Mouse (Mus musculus) forebrain, embryonic 12.5 days (tissue): ENCODE measurements around the gene Sap30bp. TPM values are rescaled to one million over a fixed set of nuclear protein-coding genes. Genes with fewer than 3 reads are reported as not detected.
A peak's percentile ranks its signal among the peaks of the same experiment; 100 is the strongest.

Source experiments
- ATAC-seq: fragments of 200-750 bp; cut with Nextera tagmentation; 2 replicates; pipeline ENCODE4 v1.8.0; 2017; ENCODE audit warnings: moderate TSS enrichment; ENCODE audit not compliant: low FRiP score
- H3K27ac ChIP-seq: fragments of 300-500 bp; sonication (generic); 2 replicates; pipeline ENCODE4 v1.5.1; 2016; ENCODE audit warnings: mild to moderate bottlenecking
- H3K27me3 ChIP-seq: fragments of 300-500 bp; sonication (generic); 2 replicates; pipeline ENCODE4 v1.6.1; 2016; ENCODE audit warnings: mild to moderate bottlenecking
- H3K36me3 ChIP-seq: fragments of 300-500 bp; sonication (generic); replicated peaks from 2 replicates; pipeline ENCODE4 v1.6.1; 2016; ENCODE audit warnings: mild to moderate bottlenecking
- H3K4me1 ChIP-seq: fragments of 300-500 bp; sonication (generic); 2 replicates; pipeline ENCODE4 v1.6.1; 2016
- H3K4me2 ChIP-seq: fragments of 300-500 bp; sonication (generic); 2 replicates; pipeline ENCODE4 v1.6.1; 2016; ENCODE audit warnings: mild to moderate bottlenecking, moderate library complexity
- H3K4me3 ChIP-seq: fragments of 300-500 bp; sonication (generic); replicated peaks from 2 replicates; pipeline ENCODE4 v1.5.1; 2016; ENCODE audit warnings: mild to moderate bottlenecking
- H3K9ac ChIP-seq: fragments of 300-500 bp; sonication (generic); 2 replicates; pipeline ENCODE4 v1.6.1; 2016; ENCODE audit warnings: mild to moderate bottlenecking
- H3K9me3 ChIP-seq: fragments of 300-500 bp; sonication (generic); 2 replicates; pipeline ENCODE4 v1.6.1; 2016
- WGBS: fragments of 180-500 bp; shearing (Covaris S2); methylation state at CpG from one replicate; pipeline ENCODE4 v1.1.7; 2016; 5-methylcytosine and 5-hydroxymethylcytosine counted together
- polyA plus RNA-seq: library from polyadenylated mRNA; unstranded; fragments of >200 nt; fragmentation: Nextera tagmentation; extraction: Ambion mirVana; gene quantifications from 2 replicates; pipeline ENCODE4 v1.2.1, GENCODE M21; 2016

Gene Sap30bp
- polyA plus RNA-seq, 1 experiment from 2014 or later, result 56.8 TPM

DNA sequence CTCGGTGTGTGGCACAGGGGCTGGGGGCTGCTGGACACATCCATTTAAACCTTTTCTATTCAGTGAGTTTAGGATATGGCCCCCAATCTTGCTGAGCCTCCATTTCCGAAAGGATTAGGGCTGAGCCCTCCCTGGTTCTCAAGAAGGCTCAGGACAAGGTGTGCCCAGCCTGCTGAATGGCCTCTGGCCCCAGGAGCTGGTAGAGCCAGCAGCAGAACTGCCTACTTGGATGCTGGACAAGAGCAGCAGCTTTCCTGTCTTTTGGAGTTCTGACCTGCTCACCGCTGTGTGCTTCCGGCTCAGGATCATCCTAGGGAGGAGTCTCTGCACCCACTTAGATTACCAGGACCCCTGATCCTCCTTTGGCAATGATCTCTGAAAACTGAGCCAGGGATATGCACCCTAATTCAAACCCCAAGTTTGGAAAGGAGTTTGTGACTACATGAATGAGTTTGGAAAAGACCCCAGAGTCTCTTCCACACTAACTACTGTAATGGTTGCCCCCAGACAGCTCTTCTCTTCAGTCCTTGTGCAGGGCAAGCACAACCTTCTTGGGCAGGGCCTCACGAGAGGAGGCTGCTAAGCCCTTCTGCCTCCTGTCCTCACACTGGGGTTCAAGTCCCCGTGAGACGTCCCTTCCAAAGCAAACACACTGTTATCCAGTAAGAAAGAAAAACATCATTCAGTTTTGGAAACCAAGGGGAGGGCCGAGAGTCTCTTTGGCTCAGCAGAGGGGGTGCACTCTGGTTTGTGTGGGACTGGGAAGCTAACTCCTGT lies 32.3 kb upstream of the Sap30bp start:
- no peaks in the 10 kb centered on the region for H3K27me3 ChIP-seq
- H3K36me3 ChIP-seq, result peaks cover 16% of the 10 kb centered on the region
- no peaks in the 10 kb centered on the region for H3K9me3 ChIP-seq
- 77% methylated on average over 8 of the region's 8 CpGs for WGBS
- 0 out of 2 replicates have a peak overlapping the region, but pooled peaks have one; percentile 25 for H3K9ac ChIP-seq
- no peak for ATAC-seq
- no peak overlapping the region for H3K4me2 ChIP-seq
- H3K4me3 ChIP-seq, result no peak overlapping the region
- peaks cover 13% of the 10 kb centered on the region for H3K4me1 ChIP-seq
- H3K27ac ChIP-seq, result 0 out of 2 replicates have a peak overlapping the region, but pooled peaks have one; percentile 9

DNA sequence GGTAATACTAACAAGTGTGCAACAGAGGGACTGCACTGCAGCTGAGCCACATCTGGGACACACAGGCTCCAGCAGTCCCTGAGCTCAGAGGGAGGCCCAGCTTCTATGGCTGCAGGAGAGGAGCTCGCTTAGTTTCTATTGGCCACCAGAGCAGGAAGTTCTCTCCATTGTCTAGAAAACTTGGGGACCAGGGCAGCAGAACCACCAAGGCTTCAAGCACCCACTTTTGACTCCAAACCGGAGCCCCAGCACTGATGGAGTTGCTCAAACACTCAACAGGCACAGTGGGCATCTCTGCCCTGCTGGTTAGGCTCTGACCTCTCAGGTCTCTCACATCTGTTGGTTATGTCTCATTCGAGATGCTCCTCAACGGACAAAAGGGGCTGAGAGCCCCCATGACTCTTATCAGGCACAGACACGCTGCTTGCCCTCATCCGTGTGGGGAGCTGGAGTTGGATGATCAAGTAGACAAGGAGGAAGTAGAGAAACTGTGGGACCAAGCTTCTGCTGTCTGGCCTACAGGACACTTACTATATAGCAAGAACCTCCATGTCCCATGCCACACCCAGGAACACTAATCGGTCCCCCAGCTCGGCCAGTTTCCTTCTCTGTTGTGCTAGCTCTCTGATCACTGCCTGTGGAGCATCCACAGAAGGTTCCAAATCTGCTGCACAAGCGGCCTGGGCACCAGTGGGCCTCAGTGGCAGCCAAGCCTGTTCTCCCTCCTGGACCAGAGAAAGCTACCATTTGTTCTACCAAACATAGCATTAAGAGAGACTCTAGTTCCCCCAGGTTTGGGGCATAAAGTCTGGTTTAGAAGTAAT lies 31.5 kb upstream of the Sap30bp start:
- H3K4me2 ChIP-seq, result no peak overlapping the region

GRCm38 (mm10) chr11:115902177-115902576 lies 30.9 kb upstream of the Sap30bp start:
- Histone ChIP-seq H3K9me3 (no peaks in the 10 kb centered on the region), H3K4me3 (no peak overlapping the region), H3K4me1 (peaks cover 13% of the 10 kb centered on the region), H3K27ac (no peak overlapping the region), H3K27me3 (no peaks in the 10 kb centered on the region), H3K9ac (no peak overlapping the region), H3K4me2 (no peak overlapping the region), H3K36me3 (peaks cover 4% of the 10 kb centered on the region; the same call in 1 of the 2 replicates)
- no peak for ATAC-seq
- 91% methylated on average over 5 of the region's 5 CpGs for WGBS

More for the DNA sequence above, 31.5 kb upstream of the Sap30bp start:
- H3K9ac ChIP-seq, result no peak overlapping the region
- H3K27me3 ChIP-seq, result no peaks in the 10 kb centered on the region
- 89% methylated on average over 9 of the region's 9 CpGs for WGBS
- no peak overlapping the region for H3K27ac ChIP-seq
- peaks cover 13% of the 10 kb centered on the region for H3K4me1 ChIP-seq
- H3K4me3 ChIP-seq, result no peak overlapping the region
- peaks cover 9% of the 10 kb centered on the region for H3K36me3 ChIP-seq
- no peaks in the 10 kb centered on the region for H3K9me3 ChIP-seq
- ATAC-seq, result no peak

DNA sequence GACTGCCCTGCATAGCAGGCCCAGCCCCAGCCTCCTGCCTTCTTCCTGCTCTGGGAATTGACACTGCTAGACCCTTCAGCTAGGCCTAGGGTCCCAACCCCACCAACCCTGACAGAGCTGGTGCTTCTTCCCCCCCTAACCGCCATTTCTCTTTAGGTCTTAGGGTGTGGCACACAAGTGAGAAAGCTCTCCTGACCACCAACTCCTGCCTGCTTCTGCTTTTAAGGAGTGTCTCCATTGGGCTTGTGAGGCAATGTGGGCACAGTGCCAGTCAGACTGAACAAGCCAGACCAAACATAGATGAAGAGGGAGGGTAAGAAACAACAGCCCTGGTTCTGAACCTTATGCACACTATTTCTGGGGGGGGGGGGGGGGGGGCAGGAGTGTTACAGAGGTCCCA lies 30.3 kb upstream of the Sap30bp start:
- peaks cover 4% of the 10 kb centered on the region; the same call in 1 of the 2 replicates for H3K36me3 ChIP-seq
- H3K4me1 ChIP-seq, result peaks cover 13% of the 10 kb centered on the region
- WGBS, result 94% methylated on average over 1 of the region's 1 CpGs
- ATAC-seq, result no peak
- no peaks in the 10 kb centered on the region for H3K9me3 ChIP-seq
- H3K4me3 ChIP-seq, result no peak overlapping the region
- H3K4me2 ChIP-seq, result no peak overlapping the region
- H3K27me3 ChIP-seq, result no peaks in the 10 kb centered on the region
- H3K9ac ChIP-seq, result no peak overlapping the region
- no peak overlapping the region for H3K27ac ChIP-seq

- Histone ChIP-seq H3K36me3 (peaks cover 4% of the 10 kb centered on the region; the same call in 1 of the 2 replicates), H3K9me3 (no peaks in the 10 kb centered on the region)
- 85% methylated on average over 11 of the region's 11 CpGs for WGBS
These were observed 29.5 kb upstream of the Sap30bp start for GRCm38 (mm10) chr11:115903384-115904230.

DNA sequence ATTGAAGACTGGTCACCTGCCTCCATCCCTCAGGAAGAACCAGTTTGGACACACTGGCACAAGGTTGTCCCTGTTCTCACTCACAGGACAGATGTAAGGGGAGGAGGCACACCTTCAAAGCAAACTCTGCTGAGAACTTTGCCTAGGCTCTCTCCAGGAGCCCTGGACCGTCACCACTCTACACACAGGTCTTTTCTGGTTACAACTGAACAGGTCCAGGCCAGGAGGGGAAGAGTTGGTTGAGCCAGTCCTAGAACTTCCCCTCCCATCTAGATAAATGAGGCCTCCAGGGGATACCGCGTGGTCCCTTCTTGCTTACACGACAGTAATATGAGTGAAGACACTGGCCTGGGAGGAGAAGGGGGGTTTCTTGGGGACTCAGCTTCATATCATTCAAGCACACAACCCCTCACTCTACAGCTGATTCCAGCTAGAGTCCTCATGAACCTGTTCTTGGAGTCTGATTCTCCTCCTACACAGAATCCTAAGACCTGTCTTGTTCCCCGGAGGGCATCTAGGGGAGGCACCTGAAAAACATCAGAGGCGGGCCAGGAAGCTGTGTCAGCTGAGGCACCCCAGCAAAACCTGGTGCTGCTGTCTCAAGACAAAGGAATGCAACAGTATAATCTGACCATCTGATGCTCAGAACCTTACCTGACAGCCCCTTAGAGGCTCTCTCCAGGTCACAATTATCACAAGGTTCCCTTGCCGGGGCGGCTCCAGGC lies 28.7 kb upstream of the Sap30bp start:
- Histone ChIP-seq H3K27ac (no peak overlapping the region), H3K27me3 (no peaks in the 10 kb centered on the region), H3K4me1 (peaks cover 13% of the 10 kb centered on the region), H3K4me2 (no peak overlapping the region), H3K9ac (no peak overlapping the region), H3K4me3 (no peak overlapping the region), H3K36me3 (peaks cover 4% of the 10 kb centered on the region; the same call in 1 of the 2 replicates), H3K9me3 (no peaks in the 10 kb centered on the region)
- WGBS, result 83% methylated on average over 8 of the region's 8 CpGs
- no peak for ATAC-seq

More at GRCm38 (mm10) chr11:115903384-115904230, 29.5 kb upstream of the Sap30bp start:
- H3K9ac ChIP-seq, result no peak overlapping the region
- H3K4me1 ChIP-seq, result peaks cover 13% of the 10 kb centered on the region
- ATAC-seq, result no peak
- no peaks in the 10 kb centered on the region for H3K27me3 ChIP-seq
- H3K4me3 ChIP-seq, result no peak overlapping the region
- no peak overlapping the region for H3K27ac ChIP-seq
- H3K4me2 ChIP-seq, result no peak overlapping the region

DNA sequence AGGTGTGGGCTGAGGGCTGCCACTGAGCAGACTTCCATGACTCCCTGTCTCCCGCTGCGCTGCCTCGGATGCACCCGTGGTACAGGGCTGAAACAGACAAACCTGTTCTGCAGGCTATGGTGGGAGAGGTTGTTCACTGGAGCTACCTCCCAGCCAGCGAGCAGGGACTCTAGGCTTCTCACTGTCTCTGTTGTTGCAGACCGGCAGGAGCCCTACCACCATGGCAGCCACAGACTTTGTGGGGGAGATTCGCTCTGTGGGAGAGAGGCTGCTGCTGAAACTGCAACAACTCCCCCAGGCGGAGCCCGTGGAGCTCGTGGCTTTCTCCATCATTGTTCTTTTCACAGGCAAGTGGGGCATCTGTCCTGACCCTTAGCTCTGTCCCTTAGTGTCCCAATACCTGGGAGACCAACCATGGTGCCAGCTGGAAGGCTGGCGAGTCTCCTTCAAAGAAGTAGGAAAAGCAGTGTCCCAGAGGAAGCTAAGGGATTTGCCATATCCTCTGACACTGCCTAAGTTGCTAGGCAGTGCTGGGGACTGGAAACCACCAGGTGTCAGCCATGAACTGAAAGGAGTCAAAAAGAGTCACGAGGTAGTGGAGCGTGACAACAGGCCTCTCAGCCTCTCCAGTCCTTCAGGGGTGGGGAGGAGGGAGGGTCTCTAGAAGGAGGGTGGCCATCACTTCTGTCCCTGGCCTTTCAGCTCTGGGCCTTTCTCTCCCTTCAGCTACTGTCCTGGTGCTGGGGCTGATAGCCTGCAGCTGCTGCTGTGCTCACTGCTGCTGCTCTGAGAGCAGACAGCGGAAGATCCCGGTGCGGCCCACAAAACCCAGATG lies 27.9 kb upstream of the Sap30bp start:
- Histone ChIP-seq H3K9ac (no peak overlapping the region), H3K36me3 (peaks cover 8% of the 10 kb centered on the region; the same call in 1 of the 2 replicates), H3K4me2 (no peak overlapping the region), H3K4me3 (no peak overlapping the region), H3K27ac (no peak overlapping the region), H3K27me3 (no peaks in the 10 kb centered on the region), H3K9me3 (no peaks in the 10 kb centered on the region), H3K4me1 (peaks cover 6% of the 10 kb centered on the region)
- no peak for ATAC-seq
- 58% methylated on average over 16 of the region's 16 CpGs for WGBS

DNA sequence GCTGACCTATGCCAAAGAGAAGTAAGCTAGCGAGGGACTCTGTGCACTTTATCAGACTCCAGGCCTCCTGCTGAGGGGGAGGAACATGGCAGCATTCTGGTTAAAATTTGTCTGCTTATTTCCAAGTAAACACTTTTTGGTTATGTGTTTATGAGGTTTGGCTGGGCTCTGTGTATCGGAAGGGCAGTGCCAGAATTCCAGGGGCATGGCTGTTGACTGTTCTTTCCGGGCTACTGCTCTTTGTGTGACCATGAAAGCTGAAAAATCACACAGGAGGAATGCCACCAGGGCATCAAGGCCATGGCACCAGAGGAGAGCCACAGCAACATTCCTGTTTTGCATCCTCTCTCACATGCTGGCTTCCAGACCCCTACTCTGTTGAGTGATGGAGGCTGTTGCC lies 27.0 kb upstream of the Sap30bp start:
- H3K27me3 ChIP-seq, result no peaks in the 10 kb centered on the region
- no peak overlapping the region for H3K9ac ChIP-seq
- H3K4me2 ChIP-seq, result no peak overlapping the region
- no peak for ATAC-seq
- no peak overlapping the region for H3K4me3 ChIP-seq
- no peaks in the 10 kb centered on the region for H3K9me3 ChIP-seq
- no peaks in the 10 kb centered on the region for H3K4me1 ChIP-seq
- 82% methylated on average over 3 of the region's 3 CpGs for WGBS
- peaks cover 10% of the 10 kb centered on the region; the same call in 1 of the 2 replicates for H3K36me3 ChIP-seq
- H3K27ac ChIP-seq, result no peak overlapping the region

GRCm38 (mm10) chr11:115906521-115906920 lies 26.6 kb upstream of the Sap30bp start:
- WGBS, result 91% methylated on average over 5 of the region's 5 CpGs
- H3K9ac ChIP-seq, result no peak overlapping the region
- ATAC-seq, result no peak

DNA sequence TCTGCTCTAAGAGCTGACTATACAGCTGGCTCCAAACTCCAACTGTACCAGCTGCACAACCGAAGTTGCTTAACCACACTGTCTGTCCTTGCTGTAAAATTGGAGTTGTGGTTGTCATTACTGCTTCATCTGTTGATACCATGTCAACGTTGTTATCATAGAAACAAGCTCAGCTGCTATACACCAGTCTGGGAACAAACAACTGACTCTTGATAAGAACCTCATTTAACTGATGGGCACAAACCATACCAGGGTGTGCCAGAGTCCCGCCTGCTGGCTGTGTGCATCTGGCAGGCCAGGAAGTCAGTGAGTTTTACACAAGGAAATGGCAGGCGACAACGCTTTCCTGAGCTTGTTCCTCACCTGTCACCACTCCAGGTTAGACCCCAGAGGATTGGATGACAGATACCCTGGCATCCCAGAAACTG lies 21.9 kb upstream of the Sap30bp start:
- H3K27me3 ChIP-seq, result no peaks in the 10 kb centered on the region
- 97% methylated on average over 5 of the region's 5 CpGs for WGBS
- no peak overlapping the region for H3K4me2 ChIP-seq
- no peak overlapping the region for H3K4me3 ChIP-seq
- H3K4me1 ChIP-seq, result no peaks in the 10 kb centered on the region
- no peaks in the 10 kb centered on the region for H3K9me3 ChIP-seq
- peaks cover 35% of the 10 kb centered on the region for H3K36me3 ChIP-seq
- H3K27ac ChIP-seq, result no peak overlapping the region
- ATAC-seq, result no peak
- H3K9ac ChIP-seq, result no peak overlapping the region

More at GRCm38 (mm10) chr11:115906521-115906920, 26.6 kb upstream of the Sap30bp start:
- Histone ChIP-seq H3K4me1 (no peaks in the 10 kb centered on the region), H3K4me3 (no peak overlapping the region), H3K9me3 (no peaks in the 10 kb centered on the region), H3K36me3 (peaks cover 10% of the 10 kb centered on the region; the same call in 1 of the 2 replicates), H3K27me3 (no peaks in the 10 kb centered on the region), H3K4me2 (no peak overlapping the region), H3K27ac (no peak overlapping the region)
